Comparison of ENCODE assay signal across 9 mouse cellular contexts in genomic region chr6:140193084-140193939, GRCm38 (mm10).
DNase-seq lines count a peak whose midpoint lies in the region; ATAC-seq and TF ChIP-seq lines count a peak whose summit lies in the region.
"Had no signal": no experiment of that assay in that cellular context is flagged by ENCODE, and none has a peak within 500 bp of the region (broad histone marks: within the 10 kb centered on the region; RNA-seq: fewer than 3 reads in every experiment).

No protein-coding gene starts in this region.

- no peak overlapping the region for H3K4me2 ChIP-seq in forebrain, postnatal 0 days (ENCODE audit: low read depth)
- H3K4me2 ChIP-seq in hindbrain, embryonic 11.5 days (replicated peaks; ENCODE audit: low read depth, low read length) = no peak overlapping the region
- H3K4me2 ChIP-seq in limb, embryonic 13.5 days (replicated peaks) = peak overlapping the region; percentile 16; the same call in 1 of the 2 replicates
- H3K4me2 ChIP-seq: liver, embryonic 15.5 days had no signal

- TF ChIP-seq POLR2A in cerebellum, adult 2 months (IDR thresholded peaks at IDR 0.05; ENCODE audit: borderline replicate concordance, insufficient read depth, low read length) = no peak

- H3K9ac ChIP-seq in forebrain, postnatal 0 days = no peak overlapping the region
- H3K9ac ChIP-seq in hindbrain, embryonic 11.5 days (ENCODE audit: low read depth, low read length) = no peak overlapping the region
- H3K9ac ChIP-seq in limb, embryonic 13.5 days = no peak overlapping the region
- H3K9ac ChIP-seq: liver, embryonic 15.5 days had no signal

- no peaks in the 10 kb centered on the region for H3K9me3 ChIP-seq in E14TG2a.4 (ENCODE audit: low read length)
- no peaks in the 10 kb centered on the region for H3K9me3 ChIP-seq in forebrain, postnatal 0 days (ENCODE audit: low read length)
- H3K9me3 ChIP-seq in hindbrain, embryonic 11.5 days (ENCODE audit: control insufficient read depth, low read length) = no peaks in the 10 kb centered on the region
- no peaks in the 10 kb centered on the region for H3K9me3 ChIP-seq in limb, embryonic 13.5 days
- H3K9me3 ChIP-seq: liver, embryonic 15.5 days had no signal

- H3K27ac ChIP-seq in forebrain, postnatal 0 days (ENCODE audit: low read depth, low read length) = no peak overlapping the region
- H3K27ac ChIP-seq in hindbrain, embryonic 11.5 days (ENCODE audit: low read depth, low read length) = no peak overlapping the region
- H3K27ac ChIP-seq in limb, embryonic 13.5 days = peak overlapping the region; percentile 10; the same call in 1 of the 2 replicates
- H3K27ac ChIP-seq in cerebellum, adult 2 months (ENCODE audit: insufficient read depth, low read length) = no peak overlapping the region
- H3K27ac ChIP-seq: liver, embryonic 15.5 days had no signal

- no peaks in the 10 kb centered on the region for H3K36me3 ChIP-seq in E14TG2a.4 (ENCODE audit: insufficient read depth, low read length)
- no peaks in the 10 kb centered on the region for H3K36me3 ChIP-seq in forebrain, postnatal 0 days (ENCODE audit: insufficient read depth)
- no peaks in the 10 kb centered on the region for H3K36me3 ChIP-seq in hindbrain, embryonic 11.5 days (ENCODE audit: control insufficient read depth, insufficient read depth, low read length)
- H3K36me3 ChIP-seq in limb, embryonic 13.5 days = no peaks in the 10 kb centered on the region
- H3K36me3 ChIP-seq: liver, embryonic 15.5 days had no signal

- no peak for TF ChIP-seq CTCF in E14TG2a.4 (conservative IDR thresholded peaks at IDR 0.05; ENCODE audit: low read length)
- TF ChIP-seq CTCF in forebrain, postnatal 0 days (IDR thresholded peaks at IDR 0.05; ENCODE audit: low read depth) = no peak
- TF ChIP-seq CTCF in cerebellum, adult 2 months (IDR thresholded peaks at IDR 0.05; ENCODE audit: borderline replicate concordance, insufficient read depth, low read depth, low read length) = no peak

- peak; percentile 19 for DNase-seq in adrenal gland, postnatal 10 days
- no peak for DNase-seq in adrenal gland, adult 2 months
- DNase-seq in forebrain, postnatal 0 days = peak; percentile 50
- peak; percentile 34 for DNase-seq in hindbrain, embryonic 11.5 days (ENCODE audit: low spot score)
- peak; percentile 11 for DNase-seq in yolk sac, embryonic 10.5 days (ENCODE audit: low spot score)
- no peak for DNase-seq in cerebellum, adult 2 months

- WGBS in forebrain, postnatal 0 days = 33% methylated on average over 9 of the region's 9 CpGs
- 25% methylated on average over 9 of the region's 9 CpGs for WGBS in hindbrain, embryonic 11.5 days
- 29% methylated on average over 9 of the region's 9 CpGs for WGBS in limb, embryonic 13.5 days
- WGBS in cerebellum, adult 2 months = 13% methylated on average over 9 of the region's 9 CpGs

- H3K4me1 ChIP-seq in E14TG2a.4 (replicated peaks; ENCODE audit: low read depth, low read length) = peaks cover 80% of the 10 kb centered on the region
- no peaks in the 10 kb centered on the region for H3K4me1 ChIP-seq in forebrain, postnatal 0 days (ENCODE audit: insufficient read depth)
- H3K4me1 ChIP-seq in hindbrain, embryonic 11.5 days (replicated peaks; ENCODE audit: control insufficient read depth, insufficient read depth, low read length) = no peaks in the 10 kb centered on the region
- H3K4me1 ChIP-seq in limb, embryonic 13.5 days = peaks cover 15% of the 10 kb centered on the region; the same call in 1 of the 2 replicates
- no peaks in the 10 kb centered on the region for H3K4me1 ChIP-seq in cerebellum, adult 2 months (ENCODE audit: control insufficient read depth, insufficient read depth, low read length)
- H3K4me1 ChIP-seq: liver, embryonic 15.5 days had no signal

- H3K27me3 ChIP-seq in E14TG2a.4 (ENCODE audit: insufficient read depth, low read length) = no peaks in the 10 kb centered on the region
- H3K27me3 ChIP-seq in forebrain, postnatal 0 days (ENCODE audit: insufficient read depth, low read length) = no peaks in the 10 kb centered on the region
- H3K27me3 ChIP-seq in hindbrain, embryonic 11.5 days (ENCODE audit: control insufficient read depth, insufficient read depth, low read length) = no peaks in the 10 kb centered on the region
- no peaks in the 10 kb centered on the region for H3K27me3 ChIP-seq in limb, embryonic 13.5 days
- no peaks in the 10 kb centered on the region for H3K27me3 ChIP-seq in cerebellum, adult 2 months (ENCODE audit: control insufficient read depth, insufficient read depth, low read length)
- H3K27me3 ChIP-seq: liver, embryonic 15.5 days had no signal

- peak overlapping the region; percentile 58 for H3K4me3 ChIP-seq in E14TG2a.4 (replicated peaks; ENCODE audit: low read length)
- H3K4me3 ChIP-seq in forebrain, postnatal 0 days (ENCODE audit: low read depth, low read length) = no peak overlapping the region
- H3K4me3 ChIP-seq in hindbrain, embryonic 11.5 days (ENCODE audit: low read depth, low read length) = no peak overlapping the region
- no peak overlapping the region for H3K4me3 ChIP-seq in limb, embryonic 13.5 days
- H3K4me3 ChIP-seq in cerebellum, adult 2 months (replicated peaks; ENCODE audit: insufficient read depth, low read depth, low read length) = no peak overlapping the region
- H3K4me3 ChIP-seq: liver, embryonic 15.5 days had no signal

- ATAC-seq in forebrain, postnatal 0 days = peak; percentile 65
- peak; percentile 62; the same call in 1 of the 2 replicates for ATAC-seq in hindbrain, embryonic 11.5 days (ENCODE audit: low FRiP score)
- ATAC-seq in limb, embryonic 13.5 days (ENCODE audit: low FRiP score, low read depth) = peak; percentile 63; the same call in 1 of the 2 replicates

Comparison
In these comparisons a context has a peak if more than half of its experiments do, and no peak if none do; other contexts are left out.
1. DNase-seq: peak in adrenal gland, postnatal 10 days (single experiment), forebrain, postnatal 0 days (single experiment), hindbrain, embryonic 11.5 days (single experiment) and yolk sac, embryonic 10.5 days (single experiment); none in adrenal gland, adult 2 months (single experiment) and cerebellum, adult 2 months (0 of 2).
2. Peak in every context shown above with its lines, with median percentiles within 50 percentile points of each other: ATAC-seq.